Mouse (Mus musculus) spleen, adult 12 weeks (tissue): ENCODE measurements around the gene Pgpep1.

Experiments
- DNase-seq: peaks from one replicate; pipeline ENCODE4 v3.0.0; 2022; ENCODE audit warnings: low spot score

Pgpep1 gene

GRCm38 (mm10) chr8:70607898-70608748 is 52.1 kb downstream of the Pgpep1 start:
- DNase-seq, result no peak

GRCm38 (mm10) chr8:70607603-70607897 is 52.6 kb downstream of the Pgpep1 start:
- DNase-seq, result no peak

- no peak for DNase-seq
These were observed 53.2 kb downstream of the Pgpep1 start for GRCm38 (mm10) chr8:70606780-70607602.

- DNase-seq, result no peak
These were observed 54.1 kb downstream of the Pgpep1 start for GRCm38 (mm10) chr8:70605871-70606779.

DNA sequence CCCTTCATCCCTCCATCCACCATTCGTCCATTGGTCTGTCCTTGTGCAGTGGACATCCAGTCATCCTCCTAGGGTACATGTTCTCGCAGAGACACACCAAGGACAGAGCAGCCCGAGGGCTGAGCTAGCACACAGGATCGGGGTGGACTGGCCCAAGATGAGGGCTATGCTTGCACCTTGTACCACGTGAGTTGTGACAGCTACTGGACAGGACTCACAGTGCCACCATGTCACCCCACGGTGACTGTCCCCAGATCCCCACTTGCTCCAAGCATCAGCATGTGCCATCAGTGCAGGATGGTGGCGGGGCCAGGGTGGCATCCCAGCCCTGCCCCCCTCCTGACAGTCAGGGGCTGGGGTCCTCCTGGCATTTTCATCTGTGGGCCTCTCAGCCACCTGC is 55.6 kb downstream of the Pgpep1 start:
- DNase-seq, result no peak

GRCm38 (mm10) chr8:70602139-70602811 is 57.9 kb downstream of the Pgpep1 start:
- DNase-seq, result no peak

DNA sequence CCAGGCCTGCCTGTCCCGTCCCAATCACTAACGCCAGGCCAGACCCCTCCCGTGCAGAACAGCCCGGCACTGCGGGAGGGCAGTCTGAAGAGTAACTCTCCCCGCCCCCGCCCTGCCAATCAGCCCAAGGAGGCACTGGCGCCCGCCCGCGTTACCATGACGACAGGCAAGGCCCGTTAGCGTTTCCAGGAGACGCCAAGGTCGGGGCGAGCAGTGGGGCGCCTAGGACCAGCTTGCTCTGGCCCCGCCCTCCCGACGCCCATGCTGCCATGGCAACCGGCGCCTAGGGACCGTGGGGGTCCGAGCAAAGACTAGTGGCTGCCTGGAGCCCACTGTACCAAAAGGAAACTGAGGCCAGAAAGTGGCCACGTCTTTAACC is 58.9 kb downstream of the Pgpep1 start:
- DNase-seq, result no peak

DNA sequence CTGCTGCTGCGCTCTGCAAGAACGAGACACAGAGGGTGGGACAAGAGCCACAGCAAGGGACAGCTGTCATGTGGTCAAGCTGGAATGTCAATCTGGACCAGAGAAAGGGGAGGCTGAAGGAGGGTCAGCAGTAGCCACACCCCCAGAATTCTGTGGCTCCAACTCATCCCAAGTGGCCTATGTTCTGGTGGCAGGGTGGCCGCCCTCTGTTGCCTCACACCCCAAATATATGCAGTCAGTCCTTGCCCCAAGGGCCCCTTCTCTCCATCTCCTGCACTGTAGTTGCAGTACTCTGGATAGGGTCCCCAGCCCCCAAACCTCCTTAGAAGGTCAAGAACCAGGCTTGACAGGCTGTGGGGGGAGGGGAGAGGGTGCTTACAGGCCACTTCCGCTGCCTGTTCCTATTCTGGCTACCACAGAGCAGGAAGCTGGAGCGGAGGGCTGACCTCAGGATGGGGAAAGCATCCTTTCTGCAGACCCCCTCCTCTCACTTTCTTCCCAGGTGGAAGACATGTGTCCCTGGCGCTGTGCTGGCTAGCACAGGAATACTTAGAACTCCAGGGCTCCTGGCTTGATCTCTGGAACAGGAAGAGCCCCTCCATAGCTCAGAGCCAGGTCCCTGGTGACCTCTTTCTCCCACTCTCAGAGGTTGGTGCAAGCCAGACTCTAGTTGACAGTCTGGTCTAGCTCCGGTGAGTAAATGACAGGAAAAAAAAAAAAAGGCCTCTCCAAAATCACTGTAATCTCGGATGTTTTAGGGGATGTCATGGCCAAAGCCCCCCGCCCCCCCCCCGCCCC is 59.5 kb downstream of the Pgpep1 start:
- no peak for DNase-seq

GRCm38 (mm10) chr8:70599507-70600290 is 60.5 kb downstream of the Pgpep1 start:
- no peak for DNase-seq

DNA sequence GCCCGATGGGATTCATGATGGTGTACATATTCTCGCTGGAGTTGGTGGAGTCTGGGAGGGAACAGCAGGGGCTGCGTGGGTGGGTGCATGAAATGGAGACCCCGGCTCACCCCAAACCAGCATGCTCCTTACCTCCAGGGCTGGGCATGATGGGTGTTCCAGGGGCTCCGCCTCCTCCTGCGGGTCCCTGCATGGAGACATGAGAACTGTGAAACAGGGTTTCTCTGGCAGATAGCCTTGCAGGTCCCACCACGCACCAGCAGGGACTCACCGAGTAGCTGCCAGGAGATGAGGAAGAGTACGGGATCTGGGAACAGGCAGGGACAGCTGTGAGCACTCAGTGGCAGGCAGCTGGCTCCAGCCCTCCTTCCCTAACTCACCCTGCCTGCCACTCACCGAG is 61.5 kb downstream of the Pgpep1 start:
- DNase-seq, result no peak

DNA sequence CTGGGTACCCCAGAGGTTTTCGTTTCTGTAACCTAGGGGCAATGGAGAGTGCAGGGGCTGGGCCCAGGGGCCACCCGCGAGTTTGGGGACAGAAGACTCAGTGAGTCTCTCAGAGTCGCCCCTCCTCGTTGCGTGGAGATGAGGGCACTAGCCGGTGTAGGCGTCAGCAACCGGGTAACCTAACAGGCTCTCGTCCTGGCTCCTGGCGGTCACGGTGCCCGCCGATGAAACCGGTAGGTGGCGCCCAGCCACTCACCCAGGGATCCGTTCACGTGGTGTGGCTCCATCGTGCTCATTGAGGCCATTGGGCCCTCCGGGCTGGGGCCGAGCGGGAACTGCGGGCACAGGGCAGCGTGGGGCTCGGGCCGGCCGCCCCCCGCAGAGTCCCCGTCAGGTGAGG is 61.9 kb downstream of the Pgpep1 start:
- no peak for DNase-seq

DNA sequence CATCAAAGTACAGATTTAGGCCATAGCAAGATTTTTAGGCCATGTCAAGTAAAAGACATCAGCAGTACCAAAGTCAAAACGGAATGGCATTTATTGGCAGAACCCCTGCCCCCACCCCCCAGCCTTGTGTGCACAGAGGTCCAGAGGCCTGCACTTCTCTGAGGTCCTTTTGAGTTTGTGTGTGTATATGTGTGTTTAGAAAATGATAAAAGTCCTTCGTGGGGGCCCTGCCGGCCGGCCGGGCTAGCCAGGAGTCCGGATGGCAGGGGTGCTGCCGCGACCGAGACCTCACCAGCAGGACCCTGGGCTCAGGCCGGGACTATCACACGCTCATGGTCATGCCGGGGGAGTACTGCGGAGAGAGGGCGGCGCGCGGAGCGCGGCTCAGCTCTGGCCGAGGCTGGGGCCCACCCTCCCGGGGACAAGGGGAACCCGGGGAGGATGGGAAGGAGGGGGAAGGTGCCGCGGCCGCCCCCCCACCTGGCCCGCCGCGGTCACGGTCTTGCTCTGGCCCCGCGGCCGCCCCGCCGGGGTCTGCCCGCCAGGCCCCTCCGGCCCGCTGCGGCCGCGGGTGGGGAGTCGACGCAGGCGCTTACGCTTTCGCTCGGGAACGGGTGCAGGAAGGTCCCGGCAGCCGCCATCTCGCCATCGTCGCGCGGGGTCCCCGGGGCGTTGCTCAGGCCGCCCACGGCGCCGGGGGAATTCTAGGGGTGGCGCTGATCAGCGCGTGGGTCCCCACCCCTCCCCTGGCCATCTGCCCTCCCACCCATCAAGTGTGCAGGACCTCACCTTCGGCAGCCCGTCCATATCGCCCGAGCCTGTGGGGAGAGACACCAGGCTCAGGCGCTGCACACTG is 62.5 kb downstream of the Pgpep1 start:
- DNase-seq, result no peak

- DNase-seq, result no peak
These were observed 63.3 kb downstream of the Pgpep1 start for GRCm38 (mm10) chr8:70596775-70597416.
